Mouse (Mus musculus) C2C12 (cell line): Measurements from ENCODE around the gene Slc17a7. TPM values are rescaled to one million over a fixed set of nuclear protein-coding genes. Genes with fewer than 3 reads are reported as not detected.

ENCODE experiments used
- H3K27me3 ChIP-seq: one replicate; pipeline ENCODE4 v1.6.1; 2011; ENCODE audit not compliant: control insufficient read depth, insufficient read depth, insufficient read length
- H3K36me3 ChIP-seq: one replicate; pipeline ENCODE4 v1.6.1; 2011; ENCODE audit not compliant: control insufficient read depth, insufficient read depth
- H3K4me3 ChIP-seq: one replicate; pipeline ENCODE4 v1.5.1; 2011; ENCODE audit warnings: mild to moderate bottlenecking, control low read depth; ENCODE audit not compliant: poor library complexity, insufficient read depth, severe bottlenecking
- H3K79me2 ChIP-seq: one replicate; pipeline ENCODE4 v1.6.1; 2011; ENCODE audit not compliant: control insufficient read depth, insufficient read depth
- H3K79me3 ChIP-seq: one replicate; pipeline ENCODE4 v1.6.1; 2011; ENCODE audit warnings: low read depth, control low read depth
- H3ac ChIP-seq: one replicate; pipeline ENCODE3; 2011; ENCODE audit warnings: low read depth; ENCODE audit not compliant: control insufficient read depth, insufficient read length
- CEBPB ChIP-seq: IDR thresholded peaks from one replicate; pipeline ENCODE4 v1.6.1; 2011; ENCODE audit warnings: low read depth, mild to moderate bottlenecking, control low read depth, moderate library complexity
- CTCF ChIP-seq: IDR thresholded peaks from one replicate; pipeline ENCODE4 v1.5.1; 2011; ENCODE audit not compliant: control insufficient read depth, insufficient read depth, insufficient read length
- FOSL1 ChIP-seq: IDR thresholded peaks from one replicate; pipeline ENCODE4 v1.8.0; 2011; ENCODE audit warnings: mild to moderate bottlenecking, low read length; ENCODE audit not compliant: poor library complexity, insufficient read depth, severe bottlenecking
- MAX ChIP-seq: IDR thresholded peaks from one replicate; pipeline ENCODE4 v1.6.1; 2011; ENCODE audit warnings: mild to moderate bottlenecking, control low read depth
- MYOD1 ChIP-seq: IDR thresholded peaks from one replicate; pipeline ENCODE4 v1.6.1; 2011; ENCODE audit warnings: low read depth; ENCODE audit not compliant: control insufficient read depth, insufficient read length
- MYOG ChIP-seq: IDR thresholded peaks from one replicate; pipeline ENCODE4 v1.6.1; 2011; ENCODE audit not compliant: control insufficient read depth, insufficient read length; ENCODE audit errors: extremely low read depth
- USF1 ChIP-seq: IDR thresholded peaks from one replicate; pipeline ENCODE4 v1.6.1; 2011; ENCODE audit warnings: low read depth, mild to moderate bottlenecking, control low read depth, moderate library complexity
- polyA plus RNA-seq: library from polyadenylated mRNA; unstranded; fragments of >200 nt; fragmentation: generic; extraction: Trizol; gene quantifications from one replicate; pipeline ENCODE4 v1.2.1, GENCODE M21; 2012; ENCODE audit warnings: missing spikeins

Gene Slc17a7
- polyA plus RNA-seq, 1 experiment, result 0.14 TPM

GRCm38 (mm10) chr7:45144368-45145174 is 19.2 kb upstream of the Slc17a7 start:
- no peaks in the 10 kb centered on the region for H3K27me3 ChIP-seq
- H3K79me2 ChIP-seq, result no peaks in the 10 kb centered on the region
- H3K36me3 ChIP-seq, result no peaks in the 10 kb centered on the region
- TF ChIP-seq CEBPB, result no peak
- no peak overlapping the region for H3ac ChIP-seq
- no peaks in the 10 kb centered on the region for H3K79me3 ChIP-seq
- no peak overlapping the region for H3K4me3 ChIP-seq

DNA sequence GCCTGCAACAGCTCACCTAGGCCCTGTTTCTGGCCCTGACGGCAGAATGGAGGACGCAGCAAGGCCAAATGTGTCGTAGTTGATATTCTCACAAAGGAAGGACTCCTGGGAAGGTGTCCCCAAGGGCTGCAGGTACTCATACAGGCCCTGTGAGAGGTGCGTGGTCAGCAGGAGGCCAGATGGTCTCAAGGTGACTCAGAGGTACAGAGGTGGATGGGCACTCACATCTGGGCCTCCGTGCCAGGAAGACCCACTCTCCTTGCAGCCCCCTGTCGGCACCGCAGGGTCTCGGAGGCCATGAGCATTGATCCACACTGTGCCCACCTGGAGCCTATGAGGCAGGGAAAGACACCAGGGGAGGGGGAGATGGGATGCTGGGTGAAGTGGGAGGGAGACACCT is 18.3 kb upstream of the Slc17a7 start:
- H3K36me3 ChIP-seq, result no peaks in the 10 kb centered on the region
- TF ChIP-seq FOSL1, result no peak
- TF ChIP-seq CTCF, result no peak
- no peak for TF ChIP-seq MYOD1
- TF ChIP-seq USF1, result no peak
- no peak overlapping the region for H3ac ChIP-seq
- no peak overlapping the region for H3K4me3 ChIP-seq
- H3K79me2 ChIP-seq, result no peaks in the 10 kb centered on the region
- no peaks in the 10 kb centered on the region for H3K79me3 ChIP-seq
- no peaks in the 10 kb centered on the region for H3K27me3 ChIP-seq

DNA sequence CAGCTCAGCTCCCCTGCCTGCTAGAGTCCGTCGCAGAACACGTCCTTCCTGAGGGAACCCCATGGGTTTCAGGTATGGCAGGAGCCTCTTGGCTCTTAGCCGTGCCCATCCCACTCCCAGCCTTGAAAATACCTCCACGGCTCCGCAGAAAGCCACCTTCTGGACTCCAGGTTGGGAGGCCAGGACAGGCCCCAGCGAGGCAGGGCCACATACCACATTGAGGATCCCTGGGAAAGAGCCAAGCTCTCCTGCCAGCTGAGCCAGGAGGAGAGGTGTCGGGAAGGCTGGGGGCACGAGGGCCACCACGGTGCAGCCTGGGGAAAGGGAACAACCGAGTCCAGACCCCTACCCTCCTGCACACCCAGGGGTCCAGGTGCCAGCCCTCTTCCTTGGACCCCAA is 16.5 kb upstream of the Slc17a7 start:
- no peaks in the 10 kb centered on the region for H3K79me3 ChIP-seq
- no peak for TF ChIP-seq MYOD1
- no peak for TF ChIP-seq FOSL1
- no peaks in the 10 kb centered on the region for H3K27me3 ChIP-seq
- H3K79me2 ChIP-seq, result no peaks in the 10 kb centered on the region
- no peaks in the 10 kb centered on the region for H3K36me3 ChIP-seq
- no peak overlapping the region for H3K4me3 ChIP-seq
- H3ac ChIP-seq, result no peak overlapping the region

DNA sequence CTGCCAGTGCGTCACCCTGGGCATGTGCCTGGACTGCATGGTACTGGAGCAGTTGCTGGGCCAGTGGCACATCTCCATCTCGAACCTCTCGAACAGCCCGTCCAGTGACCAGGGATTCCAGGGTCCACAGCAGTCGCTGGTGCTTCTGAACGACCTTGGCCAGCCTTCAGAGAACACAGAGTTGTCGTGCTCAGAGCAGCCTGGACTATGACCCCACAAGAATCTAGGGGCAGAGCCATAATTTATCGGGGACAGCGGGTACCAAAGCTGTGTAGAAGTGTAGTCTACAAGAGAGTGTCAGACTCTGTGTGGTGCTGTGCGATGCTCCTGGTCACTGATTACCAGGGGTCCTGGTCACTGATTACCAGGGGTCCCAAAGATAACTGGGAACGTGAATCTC is 15.8 kb upstream of the Slc17a7 start:
- Histone ChIP-seq H3K79me3 (no peaks in the 10 kb centered on the region), H3K79me2 (no peaks in the 10 kb centered on the region), H3ac (no peak overlapping the region), H3K27me3 (no peaks in the 10 kb centered on the region), H3K36me3 (no peaks in the 10 kb centered on the region), H3K4me3 (no peak overlapping the region)
- TF ChIP-seq MYOG (no peak), MYOD1 (no peak), MAX (no peak), FOSL1 (no peak), CEBPB (no peak), USF1 (no peak), CTCF (no peak)

DNA sequence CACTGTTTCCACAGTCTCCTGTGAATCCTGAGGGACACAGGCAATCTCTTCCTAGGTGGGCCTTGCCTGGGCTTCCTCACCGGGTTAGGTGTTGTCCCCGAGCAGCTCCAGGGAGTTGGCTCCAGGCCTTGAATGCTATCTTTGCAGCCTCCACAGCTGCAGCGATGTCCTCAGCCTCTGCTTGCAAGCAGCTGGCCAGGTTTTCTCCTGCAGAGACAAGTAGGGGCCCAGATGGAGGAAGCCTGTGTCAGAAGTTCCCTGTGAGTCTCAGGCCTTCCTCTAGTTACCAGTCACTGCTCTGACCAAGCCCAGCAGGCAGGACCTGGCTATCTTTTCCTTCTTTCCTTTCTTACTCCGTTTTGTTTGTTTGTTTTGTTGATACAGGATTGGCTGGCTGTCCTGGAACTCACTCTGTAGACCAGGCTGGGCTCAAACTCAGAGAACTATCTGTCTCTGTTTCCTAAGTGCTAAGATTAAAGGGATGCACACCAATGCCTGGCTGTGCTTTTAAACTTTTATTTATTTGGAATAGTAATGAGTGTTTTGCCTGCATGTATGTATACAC is 15.1 kb upstream of the Slc17a7 start:
- no peak for TF ChIP-seq MYOD1
- TF ChIP-seq MYOG, result no peak
- no peak for TF ChIP-seq CEBPB
- no peak for TF ChIP-seq FOSL1
- TF ChIP-seq CTCF, result no peak
- no peak for TF ChIP-seq MAX
- TF ChIP-seq USF1, result no peak
- H3K36me3 ChIP-seq, result no peaks in the 10 kb centered on the region
- H3K79me2 ChIP-seq, result peaks cover 4% of the 10 kb centered on the region
- H3ac ChIP-seq, result no peak overlapping the region
- H3K27me3 ChIP-seq, result no peaks in the 10 kb centered on the region
- no peaks in the 10 kb centered on the region for H3K79me3 ChIP-seq
- no peak overlapping the region for H3K4me3 ChIP-seq

- no peaks in the 10 kb centered on the region for H3K36me3 ChIP-seq
- H3K79me3 ChIP-seq, result no peaks in the 10 kb centered on the region
Measured at GRCm38 (mm10) chr7:45149545-45149944, 14.2 kb upstream of the Slc17a7 start.

More at GRCm38 (mm10) chr7:45149545-45149944, 14.2 kb upstream of the Slc17a7 start:
- Histone ChIP-seq H3ac (no peak overlapping the region), H3K4me3 (no peak overlapping the region), H3K79me2 (peaks cover 6% of the 10 kb centered on the region), H3K27me3 (no peaks in the 10 kb centered on the region)
- no peak for TF ChIP-seq MYOD1
- no peak for TF ChIP-seq FOSL1
- TF ChIP-seq MAX, result no peak
- no peak for TF ChIP-seq MYOG
- no peak for TF ChIP-seq CTCF
- no peak for TF ChIP-seq CEBPB
- TF ChIP-seq USF1, result no peak
